Mouse (Mus musculus) CH12.LX (cell line): Measurements from ENCODE around the gene Gucy1b1. TPM values are rescaled to one million over a fixed set of nuclear protein-coding genes. Genes with fewer than 3 reads are reported as not detected.

Experiments used
- DNase-seq: peaks from one replicate; pipeline ENCODE4 v3.0.0-alpha.2; 2013; ENCODE audit errors: extremely low read depth
- H3K27ac ChIP-seq: 2 replicates; pipeline ENCODE4 v1.5.1; 2012; ENCODE audit warnings: low read depth, mild to moderate bottlenecking, control low read depth, moderate library complexity; ENCODE audit not compliant: insufficient read depth
- H3K27me3 ChIP-seq: replicated peaks from 2 replicates; pipeline ENCODE3; 2012; ENCODE audit warnings: inconsistent platforms
- H3K36me3 ChIP-seq, 2 experiments: replicated peaks in 1 of 2; 2 replicates each; pipeline versions ENCODE3 to v1.6.1; 2012; ENCODE audit warnings: inconsistent platforms in 1 of 2, low read length in 1 of 2, mild to moderate bottlenecking in 1 of 2, mixed read lengths in 1 of 2, moderate library complexity in 1 of 2; ENCODE audit not compliant: control insufficient read depth in 1 of 2, insufficient read depth in 1 of 2
- H3K4me1 ChIP-seq, 2 experiments: 2 replicates each; pipeline ENCODE4 v1.6.1; 2012; ENCODE audit warnings: inconsistent platforms in 1 of 2, moderate library complexity in 1 of 2; ENCODE audit not compliant: insufficient read depth in 2 of 2, control insufficient read depth in 1 of 2
- H3K4me2 ChIP-seq: 2 replicates; pipeline ENCODE4 v1.6.1; 2012; ENCODE audit warnings: low read depth, mild to moderate bottlenecking, control low read depth; ENCODE audit not compliant: poor library complexity, insufficient read depth, severe bottlenecking
- H3K4me3 ChIP-seq, 3 experiments: fragments of 150-350 bp in 1 of 3; sonication (generic) in 1 of 3; replicated peaks in 1 of 3; 2 replicates each; pipeline versions ENCODE3 to v1.5.1; 2011 to 2012; ENCODE audit warnings: low read depth in 2 of 3, low read length in 2 of 3, mild to moderate bottlenecking in 2 of 3, moderate library complexity in 2 of 3, control low read depth in 1 of 3, improper control_type of control experiment in 1 of 3, inconsistent platforms in 1 of 3, mixed read lengths in 1 of 3; ENCODE audit not compliant: poor library complexity in 1 of 3
- H3K79me2 ChIP-seq: replicated peaks from 2 replicates; pipeline ENCODE4 v1.6.1; 2012; ENCODE audit warnings: mild to moderate bottlenecking, moderate library complexity; ENCODE audit not compliant: control insufficient read depth, poor library complexity, insufficient read depth, severe bottlenecking; ENCODE audit errors: extremely low read depth
- H3K9ac ChIP-seq: 2 replicates; pipeline ENCODE4 v1.6.1; 2012; ENCODE audit warnings: low read depth, mild to moderate bottlenecking, control low read depth, moderate library complexity; ENCODE audit not compliant: insufficient read depth
- H3K9me3 ChIP-seq: replicated peaks from 2 replicates; pipeline ENCODE3; 2012; ENCODE audit warnings: low read length, inconsistent platforms, mixed read lengths
- BHLHE40 ChIP-seq: IDR thresholded peaks from 2 replicates; pipeline ENCODE4 v1.6.1; 2011; ENCODE audit warnings: mild to moderate bottlenecking, low read depth, low read length, improper control_type of control experiment
- CHD2 ChIP-seq: IDR thresholded peaks from 2 replicates; pipeline ENCODE4 v1.6.1; 2011; ENCODE audit warnings: low read length, improper control_type of control experiment
- EP300 ChIP-seq: IDR thresholded peaks from 2 replicates; pipeline ENCODE4 v1.6.1; 2011; ENCODE audit warnings: low read length, improper control_type of control experiment
- GABPA ChIP-seq: IDR thresholded peaks from 2 replicates; pipeline ENCODE4 v1.6.1; 2012; ENCODE audit warnings: low read depth, low read length, improper control_type of control experiment, inconsistent platforms; ENCODE audit not compliant: insufficient replicate concordance
- JUND ChIP-seq: conservative IDR thresholded peaks from 2 replicates; pipeline ENCODE4 v1.6.1; 2011; ENCODE audit warnings: low read depth, low read length, improper control_type of control experiment
- KAT2A ChIP-seq: IDR thresholded peaks from 2 replicates; pipeline ENCODE4 v1.6.1; 2012; ENCODE audit warnings: low read length, improper control_type of control experiment, inconsistent platforms; ENCODE audit not compliant: insufficient replicate concordance
- MAFK ChIP-seq: IDR thresholded peaks from 2 replicates; pipeline ENCODE4 v1.6.1; 2011; ENCODE audit warnings: low read length, improper control_type of control experiment; ENCODE audit not compliant: insufficient replicate concordance
- MAZ ChIP-seq: IDR thresholded peaks from 2 replicates; pipeline ENCODE4 v1.6.1; 2012; ENCODE audit warnings: low read depth, mild to moderate bottlenecking, inconsistent platforms, low read length, improper control_type of control experiment, moderate library complexity
- MEF2A ChIP-seq: IDR thresholded peaks from 2 replicates; pipeline ENCODE4 v1.6.1; 2014; ENCODE audit warnings: low read depth, mild to moderate bottlenecking, inconsistent platforms, low read length, improper control_type of control experiment, borderline replicate concordance
- RAD21 ChIP-seq: IDR thresholded peaks from 2 replicates; pipeline ENCODE4 v1.6.1; 2011; ENCODE audit warnings: low read depth, mild to moderate bottlenecking, low read length, improper control_type of control experiment, moderate library complexity
- RCOR1 ChIP-seq: conservative IDR thresholded peaks from 2 replicates; pipeline ENCODE4 v1.6.1; 2012; ENCODE audit warnings: low read depth, mild to moderate bottlenecking, inconsistent platforms, low read length, improper control_type of control experiment
- SIN3A ChIP-seq: IDR thresholded peaks from 2 replicates; pipeline ENCODE4 v1.6.1; 2012; ENCODE audit warnings: low read length, improper control_type of control experiment, inconsistent platforms
- TBP ChIP-seq: conservative IDR thresholded peaks from 2 replicates; pipeline ENCODE4 v1.6.1; 2011; ENCODE audit warnings: low read depth, low read length, improper control_type of control experiment
- UBTF ChIP-seq: IDR thresholded peaks from 2 replicates; pipeline ENCODE4 v1.6.1; 2012; ENCODE audit warnings: low read depth, mild to moderate bottlenecking, inconsistent platforms, low read length, improper control_type of control experiment, moderate library complexity
- ZC3H11A ChIP-seq: IDR thresholded peaks from 2 replicates; pipeline ENCODE4 v1.6.1; 2012; ENCODE audit warnings: low read depth, mild to moderate bottlenecking, inconsistent platforms, low read length, improper control_type of control experiment
- ZKSCAN1 ChIP-seq: IDR thresholded peaks from 2 replicates; pipeline ENCODE4 v1.6.1; 2012; ENCODE audit warnings: low read depth, inconsistent platforms, low read length, improper control_type of control experiment, borderline replicate concordance
- ZMIZ1 ChIP-seq: IDR thresholded peaks from 2 replicates; pipeline ENCODE4 v1.6.1; 2012; ENCODE audit warnings: low read depth, mild to moderate bottlenecking, inconsistent platforms, low read length, improper control_type of control experiment
- dilution Hi-C: fragments of 300-500 bp; cut with MboI; formaldehyde crosslinking; loops from 2 replicates; pipeline ENCODE4 v1.14.3; 2020; ENCODE audit warnings: low sequenced_read_pairs; ENCODE audit not compliant: extremely low pct_unique_long_range_greater_than_20kb, extremely low pct_ligation_motif_present
- in situ Hi-C: fragments of 300-500 bp; cut with MboI; formaldehyde crosslinking; loops from 3 replicates; pipeline ENCODE4 v1.14.3; 2019; ENCODE audit warnings: low sequenced_read_pairs, low pct_ligation_motif_present, low pct_unique_long_range_greater_than_20kb, mixed read lengths
- polyA plus RNA-seq: library from polyadenylated mRNA; unstranded; fragments of >175 nt; gene quantifications from 2 replicates; pipeline ENCODE4 v1.2.1, GENCODE M21; 2012; ENCODE audit warnings: low read depth; ENCODE audit not compliant: insufficient read length
- total RNA-seq, 2 experiments: library from RNA; depleted of rRNA; stranded (reverse); fragments of 300-350 nt in 1 of 2; fragments of >200 nt in 1 of 2; gene quantifications; 2 replicates each; pipeline ENCODE4 v1.2.3; 2012 to 2014

Gene Gucy1b1
- total and polyA plus RNA-seq, 3 experiments = not detected

- H3K27ac ChIP-seq = no peak overlapping the region
- H3K36me3 ChIP-seq = no peaks in the 10 kb centered on the region
- dilution Hi-C loops (no loop called here), in situ Hi-C loops (loop anchor here (25.0 kb wide), 1 partner anchor 292 kb away; no protein-coding TSS in a partner anchor)
- no peaks in the 10 kb centered on the region for H3K9me3 ChIP-seq
- TF ChIP-seq BHLHE40 (no peak), SIN3A (no peak), EP300 (no peak), KAT2A (no peak), ZC3H11A (no peak), JUND (no peak), TBP (no peak), MAFK (no peak), ZKSCAN1 (no peak), MEF2A (no peak), UBTF (no peak), CHD2 (no peak), ZMIZ1 (no peak)
- H3K79me2 ChIP-seq = no peaks in the 10 kb centered on the region
- DNase-seq = no peak
- no peak overlapping the region for H3K4me2 ChIP-seq
- no peaks in the 10 kb centered on the region for H3K27me3 ChIP-seq
- no peak overlapping the region for H3K4me3 ChIP-seq
- no peaks in the 10 kb centered on the region for H3K4me1 ChIP-seq
- H3K9ac ChIP-seq = no peak overlapping the region
Observed at GRCm38 (mm10) chr3:82044902-82045301, 29.6 kb downstream of the Gucy1b1 start.

DNA sequence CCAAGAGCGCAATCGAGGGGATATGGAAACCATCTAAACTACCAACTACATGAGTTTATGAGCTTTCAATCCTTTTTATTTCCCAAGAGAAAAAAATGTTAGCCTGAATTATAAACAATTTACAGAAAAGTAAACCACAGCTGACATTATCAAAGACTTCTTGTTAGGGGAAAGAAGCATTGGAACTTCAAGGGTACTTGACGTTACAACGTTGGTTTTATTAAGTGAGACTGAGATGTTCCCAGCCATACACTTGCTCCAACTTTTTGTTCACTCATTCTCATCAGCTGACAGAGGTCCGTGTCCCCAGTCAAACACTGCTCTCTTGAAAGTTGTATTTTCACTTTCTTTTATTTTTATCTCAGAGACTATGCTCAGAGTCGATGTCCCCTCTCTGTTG lies 30.8 kb downstream of the Gucy1b1 start:
- no peaks in the 10 kb centered on the region for H3K4me1 ChIP-seq
- in situ Hi-C loops (loop anchor here (25.0 kb wide), 1 partner anchor 294 kb away; no protein-coding TSS in a partner anchor), dilution Hi-C loops (no loop called here)
- no peaks in the 10 kb centered on the region for H3K9me3 ChIP-seq
- no peak overlapping the region for H3K9ac ChIP-seq
- DNase-seq = no peak
- H3K27ac ChIP-seq = no peak overlapping the region
- no peaks in the 10 kb centered on the region for H3K27me3 ChIP-seq
- H3K4me3 ChIP-seq = no peak overlapping the region
- H3K4me2 ChIP-seq = no peak overlapping the region
- H3K36me3 ChIP-seq = no peaks in the 10 kb centered on the region
- no peaks in the 10 kb centered on the region for H3K79me2 ChIP-seq
- TF ChIP-seq ZC3H11A (no peak), MEF2A (no peak), RAD21 (no peak), MAZ (no peak), RCOR1 (no peak), GABPA (no peak), KAT2A (no peak), SIN3A (no peak)
